Mouse (Mus musculus): ENCODE data around the gene Brd4. TPM values are rescaled to one million over a fixed set of nuclear protein-coding genes. Genes with fewer than 3 reads are reported as not detected.
A peak's percentile ranks its signal among the peaks of the same experiment; 100 is the strongest.

Gene Brd4
- polyA plus RNA-seq, 2 experiments = 15.0 to 26.4 TPM

DNA sequence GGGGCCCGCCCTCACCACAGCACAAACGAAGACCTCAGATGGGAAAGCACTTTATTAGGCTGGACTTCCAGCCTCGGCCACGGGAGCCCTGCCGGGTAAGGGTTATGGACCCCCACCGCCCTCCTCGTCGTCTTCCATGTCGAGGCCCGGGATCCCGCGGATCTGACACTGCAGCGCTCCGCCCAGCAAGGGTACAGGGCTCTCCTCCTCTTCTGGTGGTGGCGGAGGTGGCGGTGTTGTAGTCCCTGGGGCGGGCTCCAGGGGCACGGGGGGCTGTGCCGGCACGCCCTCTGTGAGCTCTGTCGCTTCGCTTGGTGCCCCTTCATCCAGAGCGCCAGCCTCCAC, 36.8 kb upstream of the Brd4 start:
- Histone ChIP-seq H3K4me2 (ENCODE audit: low read depth) (peak overlapping the region; percentile 86), H3K9ac (replicated peaks) (peak overlapping the region; percentile 62), H3K4me3 (ENCODE audit: insufficient read depth in 1 of 2, low read depth in 2 of 2, low read length in 2 of 2) (peak overlapping the region; percentile 76 to 77), H3K9me3 (ENCODE audit: control insufficient read depth, low read length) (no peaks in the 10 kb centered on the region), H3K36me3 (replicated peaks; ENCODE audit: control insufficient read depth, insufficient read depth, low read depth) (peaks cover 31% of the 10 kb centered on the region), H3K27me3 (ENCODE audit: control insufficient read depth, insufficient read depth, low read length) (no peaks in the 10 kb centered on the region), H3K27ac (peak overlapping the region; percentile 79), H3K4me1 (replicated peaks; ENCODE audit: control insufficient read depth in 2 of 2, insufficient read depth in 2 of 2, low read length in 1 of 2) (peaks cover 7 to 10% of the 10 kb centered on the region in 2 experiments)
- ATAC-seq (ENCODE audit: insufficient read depth) (peak; percentile 73), DNase-seq (ENCODE audit: low read depth in 3 of 3, low spot score in 3 of 3) (no peak)
- WGBS (ENCODE audit: insufficient replicate concordance) = under 1% methylated on average over 23 of the region's 23 CpGs
- peak; percentile 41; the same call in 1 of the 2 replicates for TF ChIP-seq CTCF (IDR thresholded peaks at IDR 0.05; ENCODE audit: low read depth)
- TF ChIP-seq EP300 (IDR thresholded peaks at IDR 0.05; ENCODE audit: low read depth) = no peak

- WGBS (ENCODE audit: insufficient replicate concordance) = under 1% methylated on average over 83 of the region's 83 CpGs
- H3K27ac ChIP-seq = peak within 1 kb of the TSS; percentile 79
These were observed 36.3 kb upstream of the Brd4 start, which contains the start of gene Akap8 for GRCm38 (mm10) chr17:32320597-32321389. Gene Akap8, minus strand, starts transcription at chr17:32321238.

GRCm38 (mm10) chr17:32319950-32320349, 35.4 kb upstream of the Brd4 start:
- H3K9ac ChIP-seq (replicated peaks) = peak overlapping the region; percentile 74
- peaks cover 40% of the 10 kb centered on the region for H3K36me3 ChIP-seq (replicated peaks; ENCODE audit: control insufficient read depth, insufficient read depth, low read depth)
- ATAC-seq (ENCODE audit: insufficient read depth) (no peak), DNase-seq (ENCODE audit: low read depth in 3 of 3, low spot score in 3 of 3) (no peak)
- no peak for TF ChIP-seq CTCF (IDR thresholded peaks at IDR 0.05; ENCODE audit: low read depth)
- peak overlapping the region; percentile 11 for H3K27ac ChIP-seq
- no peaks in the 10 kb centered on the region for H3K9me3 ChIP-seq (ENCODE audit: control insufficient read depth, low read length)
- peaks cover 7 to 10% of the 10 kb centered on the region in 2 experiments for H3K4me1 ChIP-seq (replicated peaks; ENCODE audit: control insufficient read depth in 2 of 2, insufficient read depth in 2 of 2, low read length in 1 of 2)
- peak overlapping the region; percentile 86 for H3K4me2 ChIP-seq (ENCODE audit: low read depth)
- no peaks in the 10 kb centered on the region for H3K27me3 ChIP-seq (ENCODE audit: control insufficient read depth, insufficient read depth, low read length)
- under 1% methylated on average over 7 of the region's 7 CpGs for WGBS (ENCODE audit: insufficient replicate concordance)
- peak overlapping the region; percentile 76 to 90 for H3K4me3 ChIP-seq (ENCODE audit: insufficient read depth in 1 of 2, low read depth in 2 of 2, low read length in 2 of 2)

More at GRCm38 (mm10) chr17:32320597-32321389, 36.3 kb upstream of the Brd4 start, which contains the start of gene Akap8:
- Histone ChIP-seq H3K4me3 (ENCODE audit: insufficient read depth in 1 of 2, low read depth in 2 of 2, low read length in 2 of 2) (peak within 1 kb of the TSS; percentile 76 to 90), H3K9me3 (ENCODE audit: control insufficient read depth, low read length) (no peaks in the 10 kb centered on the region), H3K27me3 (ENCODE audit: control insufficient read depth, insufficient read depth, low read length) (no peaks in the 10 kb centered on the region), H3K9ac (replicated peaks) (peak within 1 kb of the TSS; percentile 74), H3K36me3 (replicated peaks; ENCODE audit: control insufficient read depth, insufficient read depth, low read depth) (peaks cover 33% of the 10 kb centered on the region), H3K4me2 (ENCODE audit: low read depth) (peak within 1 kb of the TSS; percentile 86), H3K4me1 (replicated peaks; ENCODE audit: control insufficient read depth in 2 of 2, insufficient read depth in 2 of 2, low read length in 1 of 2) (peaks cover 7 to 10% of the 10 kb centered on the region in 2 experiments)
- TF ChIP-seq CTCF (IDR thresholded peaks at IDR 0.05; ENCODE audit: low read depth) (no peak), EP300 (IDR thresholded peaks at IDR 0.05; ENCODE audit: low read depth) (no peak)
- DNase-seq (ENCODE audit: low read depth in 3 of 3, low spot score in 3 of 3) (peak; percentile 97), ATAC-seq (ENCODE audit: insufficient read depth) (peak; percentile 97)

- no peak overlapping the region for H3K27ac ChIP-seq
- no peak for DNase-seq (ENCODE audit: low read depth in 3 of 3, low spot score in 3 of 3)
- 83% methylated on average over 3 of the region's 3 CpGs for WGBS (ENCODE audit: insufficient replicate concordance)
- peaks cover 58% of the 10 kb centered on the region for H3K36me3 ChIP-seq (replicated peaks; ENCODE audit: control insufficient read depth, insufficient read depth, low read depth)
- H3K4me2 ChIP-seq (ENCODE audit: low read depth) = no peak overlapping the region
- no peak for ATAC-seq (ENCODE audit: insufficient read depth)
- H3K9ac ChIP-seq (replicated peaks) = no peak overlapping the region
- TF ChIP-seq EP300 (IDR thresholded peaks at IDR 0.05; ENCODE audit: low read depth) (no peak), CTCF (IDR thresholded peaks at IDR 0.05; ENCODE audit: low read depth) (0 out of 2 replicates have a peak, but pooled peaks have one; percentile 10)
- H3K4me3 ChIP-seq (ENCODE audit: insufficient read depth in 1 of 2, low read depth in 2 of 2, low read length in 2 of 2) = no peak overlapping the region
- H3K4me1 ChIP-seq (replicated peaks; ENCODE audit: control insufficient read depth in 2 of 2, insufficient read depth in 2 of 2, low read length in 1 of 2) = peaks cover 6 to 10% of the 10 kb centered on the region in 2 experiments
- H3K27me3 ChIP-seq (ENCODE audit: control insufficient read depth, insufficient read depth, low read length) = no peaks in the 10 kb centered on the region
- no peaks in the 10 kb centered on the region for H3K9me3 ChIP-seq (ENCODE audit: control insufficient read depth, low read length)
These were observed 33.2 kb upstream of the Brd4 start for GRCm38 (mm10) chr17:32317708-32318107.

- ATAC-seq (ENCODE audit: insufficient read depth) = no peak
- Histone ChIP-seq H3K27ac (no peak overlapping the region), H3K4me1 (replicated peaks; ENCODE audit: control insufficient read depth in 2 of 2, insufficient read depth in 2 of 2, low read length in 1 of 2) (peaks cover 0 to 7% of the 10 kb centered on the region in 2 experiments), H3K9ac (replicated peaks) (no peak overlapping the region), H3K4me3 (ENCODE audit: insufficient read depth in 1 of 2, low read depth in 2 of 2, low read length in 2 of 2) (no peak overlapping the region), H3K27me3 (ENCODE audit: control insufficient read depth, insufficient read depth, low read length) (no peaks in the 10 kb centered on the region), H3K36me3 (replicated peaks; ENCODE audit: control insufficient read depth, insufficient read depth, low read depth) (peaks cover 65% of the 10 kb centered on the region), H3K9me3 (ENCODE audit: control insufficient read depth, low read length) (no peaks in the 10 kb centered on the region), H3K4me2 (ENCODE audit: low read depth) (no peak overlapping the region)
- 87% methylated on average over 8 of the region's 8 CpGs for WGBS (ENCODE audit: insufficient replicate concordance)
- TF ChIP-seq CTCF (IDR thresholded peaks at IDR 0.05; ENCODE audit: low read depth) (no peak), EP300 (IDR thresholded peaks at IDR 0.05; ENCODE audit: low read depth) (no peak)
- DNase-seq (ENCODE audit: low read depth in 3 of 3, low spot score in 3 of 3) = no peak
These were observed 32.5 kb upstream of the Brd4 start for GRCm38 (mm10) chr17:32317032-32317431.
